Mouse (Mus musculus): ENCODE measurements around the gene Gm340. TPM values are rescaled to one million over a fixed set of nuclear protein-coding genes. Genes with fewer than 3 reads are reported as not detected.

The Gm340 gene
- polyA plus RNA-seq, 1 experiment, result 3.4 TPM

DNA sequence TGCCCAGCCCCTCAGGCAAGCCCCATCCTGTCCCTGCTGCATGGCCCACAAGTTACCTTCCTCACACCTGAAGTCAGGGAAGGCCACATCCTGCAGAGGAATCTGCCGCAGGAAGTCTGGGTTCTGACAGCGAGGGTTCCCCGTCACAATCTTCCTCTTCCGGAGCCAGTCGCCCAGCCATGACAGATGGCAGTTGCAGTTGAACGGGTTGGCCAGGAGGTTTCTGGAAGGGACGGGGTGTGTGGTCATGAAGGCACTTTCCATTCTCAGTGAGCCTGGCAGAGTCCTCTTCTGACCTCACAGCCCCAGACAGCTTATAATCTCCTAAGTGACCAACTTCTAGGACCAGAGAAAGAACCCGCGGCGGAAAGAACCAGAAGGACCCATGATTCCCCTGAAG lies 51.9 kb downstream of the Gm340 start:
- H3K4me3 ChIP-seq (ENCODE audit: insufficient read depth, low read depth, low read length), result no peak overlapping the region
- no peak overlapping the region for H3K27ac ChIP-seq (replicated peaks; ENCODE audit: low read depth, low read length)
- no peaks in the 10 kb centered on the region for H3K4me1 ChIP-seq (ENCODE audit: control insufficient read depth, insufficient read depth, insufficient read length, low read length)

DNA sequence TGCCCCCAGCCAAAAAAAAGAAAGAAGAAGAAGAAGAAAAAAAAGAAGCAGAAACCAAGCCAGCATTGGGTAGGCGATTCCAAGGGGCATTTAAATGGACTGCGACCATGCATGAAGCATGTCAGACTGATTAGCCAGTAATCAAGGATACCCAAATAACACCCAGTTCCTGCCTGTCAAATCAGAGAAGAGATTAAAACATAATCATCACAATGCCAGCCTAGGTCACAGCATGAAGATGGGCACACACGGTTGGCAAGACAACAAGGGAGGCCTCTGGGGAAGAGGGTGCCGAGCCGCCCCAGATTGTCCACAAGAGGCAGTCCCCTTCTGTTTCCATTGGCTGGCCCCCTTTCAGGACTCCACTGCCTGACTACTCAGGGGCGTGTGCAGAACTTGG lies 52.8 kb downstream of the Gm340 start:
- no peaks in the 10 kb centered on the region for H3K4me1 ChIP-seq (ENCODE audit: control insufficient read depth, insufficient read depth, insufficient read length, low read length)
- H3K4me3 ChIP-seq (ENCODE audit: insufficient read depth, low read depth, low read length), result no peak overlapping the region
- H3K27ac ChIP-seq (replicated peaks; ENCODE audit: low read depth, low read length), result no peak overlapping the region

Other genes starting within 250 kb of the Gm340 start
- 1.4 and 3.3 TPM in 2 replicates for gene Pik3ap1, start 197.3 kb upstream of the Gm340 start, polyA plus RNA-seq (2012; ENCODE audit: insufficient read depth, insufficient read length, missing spikeins)
- gene Lcor, start 99.7 kb upstream of the Gm340 start, polyA plus RNA-seq (2012; ENCODE audit: insufficient read depth, insufficient read length, missing spikeins), result 2.5 and 3.4 TPM in 2 replicates
- gene Slit1, start 161.3 kb downstream of the Gm340 start, polyA plus RNA-seq (2012; ENCODE audit: insufficient read depth, insufficient read length, missing spikeins), result not detected in 2 replicates
- gene Arhgap19, start 219.7 kb downstream of the Gm340 start, polyA plus RNA-seq (2012; ENCODE audit: insufficient read depth, insufficient read length, missing spikeins), result 2.5 and 2.8 TPM in 2 replicates
- gene Frat1, start 247.6 kb downstream of the Gm340 start, polyA plus RNA-seq (2012; ENCODE audit: insufficient read depth, insufficient read length, missing spikeins), result 5.3 and 6.0 TPM in 2 replicates

Measured in brown adipose tissue, adult 24 weeks (tissue).